Mouse (Mus musculus) lung, embryonic 15.5 days (tissue): ENCODE measurements around the gene Rabepk. TPM values are rescaled to one million over a fixed set of nuclear protein-coding genes. Genes with fewer than 3 reads are reported as not detected.
"Not testable (repeated sequence)": the region's sequence is repeated elsewhere in the genome, so short reads cannot be mapped to it uniquely, and the experiment has no call there.

ENCODE experiments used
- ATAC-seq: fragments of 200-750 bp; cut with Nextera tagmentation; 2 replicates; pipeline ENCODE4 v1.8.0; 2017; ENCODE audit warnings: moderate number of reproducible peaks, borderline replicate concordance; ENCODE audit not compliant: low FRiP score, low TSS enrichment; ENCODE audit errors: extremely low read depth
- H3K27ac ChIP-seq: fragments of 300-500 bp; sonication (generic); 2 replicates; pipeline ENCODE4 v1.5.1; 2015; ENCODE audit warnings: moderate library complexity, mild to moderate bottlenecking, inconsistent platforms
- H3K27me3 ChIP-seq: fragments of 300-500 bp; sonication (generic); 2 replicates; pipeline ENCODE4 v1.6.1; 2015; ENCODE audit warnings: inconsistent platforms
- H3K36me3 ChIP-seq: fragments of 300-500 bp; sonication (generic); 2 replicates; pipeline ENCODE4 v1.6.1; 2015; ENCODE audit warnings: inconsistent platforms
- H3K4me1 ChIP-seq: fragments of 300-500 bp; sonication (generic); 2 replicates; pipeline ENCODE4 v1.6.1; 2015; ENCODE audit warnings: inconsistent platforms
- H3K4me2 ChIP-seq: fragments of 300-500 bp; sonication (generic); 2 replicates; pipeline ENCODE4 v1.6.1; 2015; ENCODE audit warnings: inconsistent platforms, mild to moderate bottlenecking, moderate library complexity
- H3K4me3 ChIP-seq: fragments of 300-500 bp; sonication (generic); 2 replicates; pipeline ENCODE4 v1.5.1; 2015; ENCODE audit warnings: mild to moderate bottlenecking, inconsistent platforms
- H3K9ac ChIP-seq: fragments of 300-500 bp; sonication (generic); 2 replicates; pipeline ENCODE4 v1.6.1; 2015; ENCODE audit warnings: inconsistent platforms
- H3K9me3 ChIP-seq: fragments of 300-500 bp; sonication (generic); 2 replicates; pipeline ENCODE4 v1.6.1; 2016; ENCODE audit warnings: inconsistent platforms
- WGBS: fragments of 180-500 bp; shearing (Covaris S2); methylation state at CpG from one replicate; pipeline ENCODE4 v1.1.7; 2015; 5-methylcytosine and 5-hydroxymethylcytosine counted together
- polyA plus RNA-seq: library from polyadenylated mRNA; unstranded; fragments of >200 nt; fragmentation: Nextera tagmentation; extraction: Ambion mirVana; gene quantifications from 2 replicates; pipeline ENCODE4 v1.2.1, GENCODE M21; 2015

The Rabepk gene
- 38.4 and 45.4 TPM in 2 replicates for polyA plus RNA-seq

DNA sequence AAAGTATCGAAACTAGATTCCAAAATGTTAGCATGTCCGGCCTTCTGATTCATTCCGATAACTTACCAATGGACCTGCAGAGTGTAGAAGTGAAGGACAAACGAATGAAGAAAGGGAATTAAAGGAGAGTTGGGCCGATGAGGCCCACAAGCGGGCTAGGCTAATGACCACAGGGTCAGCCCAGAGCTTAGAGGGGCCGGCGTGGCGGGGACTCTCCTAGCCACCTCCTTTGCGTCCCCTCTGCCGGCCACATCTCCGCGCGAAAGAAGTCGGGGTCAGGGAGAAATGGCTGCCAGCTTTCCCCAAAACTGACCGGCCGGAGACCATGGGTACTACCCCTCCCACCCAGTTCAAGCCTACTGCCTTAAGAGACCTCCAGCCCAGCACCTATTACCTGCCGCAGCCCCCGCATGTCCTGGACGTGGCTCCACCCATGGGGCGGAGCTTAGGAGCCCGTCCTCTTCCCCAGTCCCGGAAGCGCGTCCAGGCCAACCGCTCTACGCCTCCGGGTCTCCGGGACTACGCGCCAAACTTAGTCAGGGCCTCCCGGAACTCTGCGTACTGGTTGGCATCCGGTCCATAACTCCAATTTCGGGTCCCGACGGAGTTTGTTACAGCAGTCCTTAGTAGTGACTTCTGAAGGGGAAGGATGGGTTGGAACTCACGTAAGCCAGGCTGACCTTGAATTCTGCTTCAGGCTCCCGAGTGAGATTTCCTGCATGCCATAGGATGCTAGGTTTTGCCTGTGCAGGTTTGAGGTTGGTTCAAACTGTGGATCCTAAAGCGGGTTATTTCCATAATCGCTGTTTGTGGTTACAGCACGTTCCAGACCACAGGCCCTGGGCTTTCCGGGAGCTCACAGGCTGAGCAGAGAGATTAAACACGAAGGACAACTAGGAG, at the start of gene Rabepk:
Rabepk (minus strand) TSS at position 556 of the 900 bp plus-strand sequence.
- WGBS = 2% methylated on average over 44 of the region's 44 CpGs
- peaks cover 21% of the 10 kb centered on the region for H3K4me1 ChIP-seq
- H3K4me2 ChIP-seq = peak within 1 kb of the TSS; percentile 71
- peak within 1 kb of the TSS; percentile 68 for H3K9ac ChIP-seq
- H3K36me3 ChIP-seq = peaks cover 6% of the 10 kb centered on the region; the same call in 1 of the 2 replicates
- ATAC-seq = peak; percentile 81
- H3K9me3 ChIP-seq = no peaks in the 10 kb centered on the region
- peak within 1 kb of the TSS; percentile 67 for H3K4me3 ChIP-seq
- peak within 1 kb of the TSS; percentile 82 for H3K27ac ChIP-seq
- no peaks in the 10 kb centered on the region for H3K27me3 ChIP-seq

GRCm38 (mm10) chr2:34847702-34848101, 48.0 kb upstream of the Rabepk start:
- Histone ChIP-seq H3K27ac (no peak overlapping the region), H3K4me1 (no peaks in the 10 kb centered on the region), H3K4me2 (no peak overlapping the region), H3K36me3 (peaks cover 30% of the 10 kb centered on the region), H3K9me3 (no peaks in the 10 kb centered on the region), H3K27me3 (no peaks in the 10 kb centered on the region), H3K4me3 (no peak overlapping the region), H3K9ac (no peak overlapping the region)
- 83% methylated on average over 1 of the region's 1 CpGs for WGBS
- no peak for ATAC-seq

DNA sequence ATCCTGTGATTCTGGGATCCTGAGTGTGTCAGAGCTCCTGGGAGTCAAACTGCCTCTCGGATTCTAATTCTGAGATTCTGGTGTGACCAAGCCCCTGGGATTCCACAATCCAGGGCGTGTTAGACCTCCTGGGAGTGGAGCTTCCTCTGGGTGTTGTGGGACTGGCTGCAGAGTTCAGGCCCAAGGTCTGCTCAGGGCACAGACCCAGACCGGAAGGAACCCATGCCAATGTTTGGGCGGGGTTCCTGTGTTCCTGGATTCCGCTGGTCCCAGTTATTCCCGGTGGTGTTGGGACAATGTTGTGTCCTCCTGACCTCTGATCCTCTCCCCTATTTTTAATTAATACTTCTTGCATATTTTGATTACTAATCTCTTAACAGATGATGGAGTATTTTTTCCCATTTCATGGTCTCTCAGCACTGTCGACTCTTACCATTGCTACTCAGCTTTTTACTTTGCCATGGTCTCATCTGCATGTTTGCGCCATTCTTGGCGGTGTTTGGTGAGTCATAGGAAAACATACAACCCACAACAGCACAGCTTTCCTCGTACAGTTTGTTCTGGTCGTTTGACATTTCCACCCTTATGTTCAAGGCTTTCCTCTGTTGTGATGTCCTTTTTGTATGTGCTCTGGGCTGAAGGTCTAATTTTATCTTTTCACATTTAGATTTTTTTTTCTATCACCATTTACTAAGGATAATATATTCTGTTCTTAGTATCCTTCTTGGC, 43.7 kb upstream of the Rabepk start:
- H3K27ac ChIP-seq = no peak overlapping the region
- no peak overlapping the region for H3K4me2 ChIP-seq
- no peaks in the 10 kb centered on the region for H3K36me3 ChIP-seq
- H3K4me3 ChIP-seq = no peak overlapping the region
- H3K27me3 ChIP-seq = 0 out of 2 replicates have a peak, but pooled peaks cover 2% of the 10 kb centered on the region
- 71% methylated on average over 11 of the region's 11 CpGs for WGBS
- no peaks in the 10 kb centered on the region for H3K4me1 ChIP-seq
- H3K9me3 ChIP-seq = no peaks in the 10 kb centered on the region
- ATAC-seq = no peak
- H3K9ac ChIP-seq = no peak overlapping the region

DNA sequence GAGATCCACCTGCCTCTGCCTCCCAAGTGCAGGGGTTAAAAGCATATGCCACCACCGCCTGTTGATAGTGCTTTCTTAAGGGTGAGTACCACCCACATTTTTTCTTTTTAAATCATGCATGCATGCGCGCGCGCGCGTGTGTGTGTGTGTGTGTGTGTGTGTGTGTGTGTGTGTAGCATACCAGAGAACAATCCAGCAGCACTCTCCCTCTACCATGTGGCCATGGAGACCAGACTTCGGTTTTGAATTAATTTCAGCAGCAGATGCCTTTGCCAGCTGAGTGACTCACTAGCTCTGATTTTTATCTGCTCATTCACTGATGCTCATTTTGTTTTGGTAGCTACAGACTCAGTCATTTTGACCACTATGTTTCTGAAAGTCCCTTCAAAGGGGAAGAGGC, 42.0 kb upstream of the Rabepk start:
- Histone ChIP-seq H3K9ac (no peak overlapping the region), H3K36me3 (no peaks in the 10 kb centered on the region), H3K4me2 (no peak overlapping the region), H3K27ac (no peak overlapping the region), H3K27me3 (0 out of 2 replicates have a peak, but pooled peaks cover 4% of the 10 kb centered on the region), H3K9me3 (no peaks in the 10 kb centered on the region), H3K4me3 (no peak overlapping the region), H3K4me1 (no peaks in the 10 kb centered on the region)
- ATAC-seq = no peak
- 88% methylated on average over 8 of the region's 8 CpGs for WGBS

DNA sequence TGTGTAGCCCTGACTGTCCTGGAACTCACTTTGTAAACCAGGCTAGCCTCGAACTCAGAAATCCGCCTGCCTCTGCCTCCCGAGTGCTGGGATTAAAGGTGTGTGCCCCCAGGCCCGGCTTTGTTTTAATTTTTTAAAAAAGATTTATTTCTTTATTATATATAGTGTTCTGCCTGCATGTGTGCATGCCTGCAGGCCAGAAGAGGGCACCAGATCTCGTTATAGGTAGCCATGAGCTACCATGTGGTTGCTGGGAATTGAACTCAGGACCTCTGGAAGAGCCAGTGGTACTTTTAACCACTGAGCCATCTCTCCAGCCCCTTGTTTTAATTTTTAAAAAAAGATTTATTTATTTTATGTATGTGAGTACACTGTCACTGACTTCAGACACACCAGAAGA, 40.4 kb upstream of the Rabepk start:
- H3K9me3 ChIP-seq, H3K4me1 ChIP-seq, H3K36me3 ChIP-seq, H3K27ac ChIP-seq, H3K4me3 ChIP-seq, H3K4me2 ChIP-seq, H3K9ac ChIP-seq, ATAC-seq, H3K27me3 ChIP-seq: not testable (repeated sequence)
- 75% methylated on average over 5 of the region's 5 CpGs for WGBS

DNA sequence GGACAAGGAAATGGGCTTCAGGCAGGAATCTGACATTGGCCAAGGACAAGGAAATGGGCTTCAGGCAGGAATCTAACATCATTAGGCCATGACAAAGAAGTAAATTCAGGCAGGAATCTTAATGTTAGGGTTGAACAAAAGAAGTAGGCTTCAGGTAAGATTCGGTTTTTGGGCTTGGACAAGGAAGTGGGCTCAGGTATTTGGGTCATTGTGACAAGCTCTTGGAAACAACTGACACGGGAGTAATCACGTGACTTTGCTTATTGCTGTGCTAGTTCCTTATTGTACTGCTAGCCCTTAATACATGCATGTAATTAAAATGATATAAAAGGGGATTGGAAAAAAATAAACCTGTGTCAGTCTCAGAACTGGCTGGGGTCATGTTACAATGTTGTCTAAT, 36.0 kb upstream of the Rabepk start:
- Histone ChIP-seq H3K27ac (no peak overlapping the region), H3K4me1 (no peaks in the 10 kb centered on the region), H3K4me3 (no peak overlapping the region), H3K36me3 (no peaks in the 10 kb centered on the region), H3K27me3 (0 out of 2 replicates have a peak, but pooled peaks cover 4% of the 10 kb centered on the region), H3K4me2 (no peak overlapping the region), H3K9ac (no peak overlapping the region), H3K9me3 (no peaks in the 10 kb centered on the region)
- WGBS = 55% methylated on average over 3 of the region's 3 CpGs
- ATAC-seq = no peak

- Histone ChIP-seq H3K4me3 (no peak overlapping the region), H3K27ac (no peak overlapping the region), H3K4me2 (no peak overlapping the region), H3K4me1 (no peaks in the 10 kb centered on the region), H3K36me3 (no peaks in the 10 kb centered on the region), H3K9ac (no peak overlapping the region), H3K27me3 (0 out of 2 replicates have a peak, but pooled peaks cover 4% of the 10 kb centered on the region), H3K9me3 (no peaks in the 10 kb centered on the region)
- WGBS = 82% methylated on average over 17 of the region's 17 CpGs
- ATAC-seq = no peak
Measured at GRCm38 (mm10) chr2:34833624-34834023, 33.9 kb upstream of the Rabepk start.

DNA sequence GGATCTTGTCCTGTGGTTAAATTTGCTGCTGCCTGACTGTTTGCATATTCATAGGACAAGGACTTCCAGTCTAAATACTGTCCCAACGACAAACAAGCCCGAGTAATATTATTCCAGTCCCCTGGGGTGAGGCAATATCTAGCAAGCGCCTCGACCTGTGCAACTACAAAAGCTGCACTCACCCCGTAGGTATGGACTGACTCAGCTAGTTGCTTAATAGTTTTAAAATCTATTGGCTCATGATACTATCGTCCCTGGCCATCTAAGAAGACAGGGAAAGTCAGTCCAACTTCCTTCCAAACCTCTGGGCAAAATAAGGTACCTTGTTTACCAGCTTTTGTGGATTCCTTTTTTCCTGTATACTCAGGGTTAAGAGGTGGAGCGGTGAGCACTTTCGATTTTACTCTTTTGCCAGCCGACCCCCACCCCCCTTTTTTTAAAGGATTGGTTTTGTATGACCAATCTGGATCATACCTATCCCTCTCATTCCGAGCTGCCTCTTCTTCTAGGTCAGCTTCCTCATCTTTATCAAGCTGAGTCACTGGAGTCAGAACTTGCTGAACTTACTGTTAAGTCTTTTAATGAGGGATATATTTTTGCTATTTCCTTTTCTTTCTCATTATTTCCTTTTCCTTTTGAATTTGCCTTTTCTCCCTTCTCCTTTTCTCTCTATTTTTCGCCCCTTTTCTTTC, 33.2 kb upstream of the Rabepk start, which contains the start of gene Gm34653:
Gm34653 (plus strand) TSS at position 242 of the 692 bp plus-strand sequence.
- not testable (repeated sequence) for H3K27ac ChIP-seq, H3K4me3 ChIP-seq, ATAC-seq, H3K27me3 ChIP-seq, H3K4me2 ChIP-seq, H3K9ac ChIP-seq, H3K9me3 ChIP-seq, H3K36me3 ChIP-seq, H3K4me1 ChIP-seq
- 67% methylated on average over 11 of the region's 11 CpGs for WGBS

GRCm38 (mm10) chr2:34830066-34830465, 30.4 kb upstream of the Rabepk start:
- WGBS = 93% methylated on average over 17 of the region's 17 CpGs
- not testable (repeated sequence) for H3K36me3 ChIP-seq

DNA sequence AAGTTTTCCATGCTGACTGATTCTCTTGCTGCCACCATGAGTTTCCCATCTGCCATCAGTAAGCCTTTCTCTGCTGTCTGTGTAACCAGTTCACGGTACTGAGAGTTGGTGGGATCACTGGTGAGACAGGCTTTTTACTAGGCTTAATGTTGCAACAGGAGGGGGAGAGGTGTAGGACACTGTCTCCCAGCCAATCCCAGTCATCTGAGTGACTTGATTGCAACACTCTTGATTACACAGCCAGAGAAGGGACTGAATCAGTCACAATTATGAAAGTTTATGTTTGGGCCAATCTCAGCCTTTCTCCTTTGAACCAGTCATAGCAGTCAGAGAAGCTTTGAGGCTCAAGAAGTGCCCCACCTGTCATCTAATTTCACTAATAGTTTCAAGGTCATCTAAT, 28.3 kb upstream of the Rabepk start:
- ATAC-seq = no peak
- no peaks in the 10 kb centered on the region for H3K9me3 ChIP-seq
- H3K4me1 ChIP-seq = peaks cover 25% of the 10 kb centered on the region
- no peak overlapping the region for H3K4me3 ChIP-seq
- no peak overlapping the region for H3K4me2 ChIP-seq
- no peaks in the 10 kb centered on the region for H3K36me3 ChIP-seq
- H3K27ac ChIP-seq = no peak overlapping the region
- H3K9ac ChIP-seq = no peak overlapping the region
- H3K27me3 ChIP-seq = no peaks in the 10 kb centered on the region
- WGBS = 65% methylated on average over 1 of the region's 1 CpGs

More at GRCm38 (mm10) chr2:34830066-34830465, 30.4 kb upstream of the Rabepk start:
- not testable (repeated sequence) for ATAC-seq, H3K27me3 ChIP-seq, H3K4me2 ChIP-seq, H3K27ac ChIP-seq, H3K9ac ChIP-seq, H3K9me3 ChIP-seq, H3K4me3 ChIP-seq, H3K4me1 ChIP-seq

- H3K4me3 ChIP-seq = no peak overlapping the region
- 87% methylated on average over 4 of the region's 4 CpGs for WGBS
- H3K4me2 ChIP-seq = no peak overlapping the region
- ATAC-seq = no peak
- H3K36me3 ChIP-seq = peaks cover 2% of the 10 kb centered on the region
- H3K27me3 ChIP-seq = no peaks in the 10 kb centered on the region
- peaks cover 25% of the 10 kb centered on the region for H3K4me1 ChIP-seq
- H3K9ac ChIP-seq = no peak overlapping the region
- H3K27ac ChIP-seq = no peak overlapping the region
- H3K9me3 ChIP-seq = no peaks in the 10 kb centered on the region
Measured at GRCm38 (mm10) chr2:34827591-34827990, 27.9 kb upstream of the Rabepk start.
